Mouse (Mus musculus) heart, adult 2 months (tissue): ENCODE data around the gene Sms. TPM values are rescaled to one million over a fixed set of nuclear protein-coding genes. Genes with fewer than 3 reads are reported as not detected.

Source experiments
- DNase-seq, 2 experiments: peaks; one replicate each; pipeline ENCODE4 v3.0.0; 2021
- H3K27ac ChIP-seq: fragments of 200-600 bp; 2 replicates; pipeline ENCODE4 v1.8.1; 2022
- H3K27me3 ChIP-seq: fragments of 200-500 bp; 2 replicates; pipeline ENCODE4 v1.6.1; 2012; ENCODE audit warnings: mild to moderate bottlenecking, low read length, inconsistent platforms, mixed read lengths; ENCODE audit not compliant: control insufficient read depth, insufficient read depth
- H3K36me3 ChIP-seq: fragments of 200-500 bp; 2 replicates; pipeline ENCODE4 v1.6.1; 2012; ENCODE audit warnings: low read length, inconsistent platforms; ENCODE audit not compliant: control insufficient read depth, insufficient read depth
- H3K4me1 ChIP-seq: fragments of 200-500 bp; 2 replicates; pipeline ENCODE4 v1.6.1; 2011; ENCODE audit warnings: low read length; ENCODE audit not compliant: control insufficient read depth, insufficient read depth
- H3K4me3 ChIP-seq: fragments of 200-600 bp; 2 replicates; pipeline ENCODE4 v1.8.1; 2022
- H3K79me2 ChIP-seq: fragments of 200-500 bp; replicated peaks from 2 replicates; pipeline ENCODE4 v1.6.1; 2012; ENCODE audit warnings: mild to moderate bottlenecking, inconsistent platforms, low read length, moderate library complexity, mixed read lengths; ENCODE audit not compliant: control insufficient read depth, insufficient read depth
- H3K9ac ChIP-seq: fragments of 200-500 bp; 2 replicates; pipeline ENCODE4 v1.6.1; 2012; ENCODE audit warnings: low read depth, mild to moderate bottlenecking, control low read depth, inconsistent platforms, low read length, mixed read lengths
- CTCF ChIP-seq: fragments of 200-600 bp; IDR thresholded peaks from 2 replicates; pipeline ENCODE4 v1.8.1; 2022; ENCODE audit warnings: antibody characterized with exemption, mild to moderate bottlenecking, moderate library complexity
- EP300 ChIP-seq: fragments of 200-500 bp; IDR thresholded peaks from 2 replicates; pipeline ENCODE4 v1.6.1; 2011; ENCODE audit warnings: low read depth, low read length, control low read depth; ENCODE audit not compliant: insufficient read depth
- POLR2A ChIP-seq: fragments of 200-500 bp; IDR thresholded peaks from 2 replicates; pipeline ENCODE4 v1.6.1; 2011; ENCODE audit warnings: mild to moderate bottlenecking, low read depth, low read length, control low read depth; ENCODE audit not compliant: insufficient read depth
- WGBS: fragments of 180-500 bp; shearing (Covaris S2); methylation state at CpG from one replicate; pipeline ENCODE4 v1.1.7; 2018; 5-methylcytosine and 5-hydroxymethylcytosine counted together
- intact Hi-C: fragments of 180-260 bp; cut with DNase I; formaldehyde crosslinking; loops from one replicate; pipeline ENCODE4 v1.15.1; 2025
- polyA plus RNA-seq: library from polyadenylated mRNA; depleted of rRNA; stranded (reverse); fragments of >200 nt; gene quantifications from 2 replicates; pipeline ENCODE4 v1.2.3, GENCODE M21; 2012
- total RNA-seq, 2 experiments: library from RNA; stranded (reverse); gene quantifications; 2 replicates each; pipeline ENCODE4 v1.2.3; 2021

The Sms gene
- total and polyA plus RNA-seq, 3 experiments: 18.3 to 56.7 (median 41.4) TPM

- Histone ChIP-seq H3K27ac (no peak overlapping the region), H3K27me3 (no peaks in the 10 kb centered on the region), H3K36me3 (no peaks in the 10 kb centered on the region), H3K4me1 (no peaks in the 10 kb centered on the region), H3K9ac (no peak overlapping the region), H3K4me3 (no peak overlapping the region), H3K79me2 (no peaks in the 10 kb centered on the region)
- 77% methylated on average over 2 of the region's 2 CpGs for WGBS
- TF ChIP-seq EP300: no peak
- TF ChIP-seq CTCF: no peak
- no peak for TF ChIP-seq POLR2A
- no peak for DNase-seq
- intact Hi-C loops: no loop called here
Observed at GRCm38 (mm10) chrX:157481860-157482259, 10.2 kb downstream of the Sms start.

- intact Hi-C loops: loop anchor here (10.0 kb wide), 1 partner anchor 327 kb away; no protein-coding TSS in a partner anchor
Observed at GRCm38 (mm10) chrX:157477328-157477727, 14.8 kb downstream of the Sms start.

GRCm38 (mm10) chrX:157476153-157476810 lies 15.8 kb downstream of the Sms start:
- H3K4me1 ChIP-seq: no peaks in the 10 kb centered on the region
- no peaks in the 10 kb centered on the region for H3K79me2 ChIP-seq
- TF ChIP-seq CTCF: no peak
- no peak for TF ChIP-seq POLR2A
- TF ChIP-seq EP300: no peak
- no peak overlapping the region for H3K9ac ChIP-seq
- H3K27me3 ChIP-seq: no peaks in the 10 kb centered on the region
- intact Hi-C loops: loop anchor here (10.0 kb wide), 1 partner anchor 329 kb away; no protein-coding TSS in a partner anchor
- 78% methylated on average over 4 of the region's 4 CpGs for WGBS
- H3K36me3 ChIP-seq: no peaks in the 10 kb centered on the region
- no peak overlapping the region for H3K27ac ChIP-seq
- no peak overlapping the region for H3K4me3 ChIP-seq
- no peak for DNase-seq

More at GRCm38 (mm10) chrX:157477328-157477727, 14.8 kb downstream of the Sms start:
- Histone ChIP-seq H3K27ac (no peak overlapping the region), H3K4me3 (no peak overlapping the region), H3K27me3 (no peaks in the 10 kb centered on the region), H3K4me1 (no peaks in the 10 kb centered on the region), H3K9ac (no peak overlapping the region), H3K79me2 (no peaks in the 10 kb centered on the region), H3K36me3 (no peaks in the 10 kb centered on the region)
- DNase-seq: no peak
- no peak for TF ChIP-seq CTCF
- no peak for TF ChIP-seq POLR2A
- no peak for TF ChIP-seq EP300
- 47% methylated on average over 3 of the region's 3 CpGs for WGBS

- WGBS: 85% methylated on average over 8 of the region's 8 CpGs
- H3K4me1 ChIP-seq: no peaks in the 10 kb centered on the region
- intact Hi-C loops: loop anchor here (10.0 kb wide), 1 partner anchor 333 kb away; no protein-coding TSS in a partner anchor
- no peaks in the 10 kb centered on the region for H3K79me2 ChIP-seq
- no peaks in the 10 kb centered on the region for H3K36me3 ChIP-seq
- H3K27ac ChIP-seq: no peak overlapping the region
- no peak for DNase-seq
- no peak overlapping the region for H3K9ac ChIP-seq
- H3K4me3 ChIP-seq: no peak overlapping the region
- TF ChIP-seq EP300 (no peak), CTCF (no peak), POLR2A (no peak)
- H3K27me3 ChIP-seq: no peaks in the 10 kb centered on the region
Observed at GRCm38 (mm10) chrX:157471711-157472660, 20.1 kb downstream of the Sms start.

DNA sequence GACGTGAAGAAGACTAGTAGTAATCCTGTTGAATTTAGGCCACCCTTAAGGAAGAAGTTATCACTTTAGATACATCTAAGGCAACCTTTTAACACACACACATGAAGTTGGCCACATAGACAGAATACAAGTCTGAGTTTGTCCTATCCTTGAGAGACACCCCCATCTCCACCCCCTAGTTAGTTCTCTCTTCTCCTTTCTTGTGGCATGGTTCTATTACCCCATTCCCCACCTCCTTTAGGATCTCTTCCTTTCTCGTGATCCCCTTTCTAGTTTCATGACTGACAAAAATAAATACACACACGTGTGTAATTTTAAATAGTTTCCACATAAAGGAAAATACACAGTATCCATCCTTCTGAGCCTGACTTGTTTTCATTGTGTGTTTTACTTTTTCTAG lies 23.3 kb downstream of the Sms start:
- H3K27me3 ChIP-seq: no peaks in the 10 kb centered on the region
- no peak overlapping the region for H3K27ac ChIP-seq
- no peak overlapping the region for H3K9ac ChIP-seq
- no peaks in the 10 kb centered on the region for H3K36me3 ChIP-seq
- H3K79me2 ChIP-seq: no peaks in the 10 kb centered on the region
- 66% methylated on average over 3 of the region's 3 CpGs for WGBS
- DNase-seq: no peak
- H3K4me3 ChIP-seq: no peak overlapping the region
- intact Hi-C loops: no loop called here
- TF ChIP-seq CTCF: no peak
- no peak for TF ChIP-seq POLR2A
- no peak for TF ChIP-seq EP300
- peaks cover 1% of the 10 kb centered on the region; the same call in 1 of the 2 replicates for H3K4me1 ChIP-seq

DNA sequence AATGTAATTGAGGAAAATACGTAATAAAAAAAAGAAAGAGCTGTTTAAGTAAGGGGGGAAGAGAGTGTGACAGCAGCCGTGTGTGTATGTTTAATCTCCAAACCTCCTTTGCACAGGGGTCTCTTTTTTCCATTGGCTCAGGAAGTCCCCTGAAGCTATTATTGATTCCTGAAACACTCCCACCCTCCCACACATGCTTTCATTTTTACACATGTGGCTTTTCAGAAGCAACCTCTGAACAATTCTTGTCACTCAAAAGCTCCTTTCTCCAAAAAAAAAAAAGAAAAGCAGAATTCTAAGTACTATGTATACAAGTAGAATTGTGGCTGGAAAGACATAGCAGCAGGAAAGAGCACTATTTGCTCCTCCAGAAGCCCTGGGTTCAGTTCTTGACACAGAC lies 24.0 kb downstream of the Sms start:
- 69% methylated on average over 2 of the region's 2 CpGs for WGBS

More for the DNA sequence above, 24.0 kb downstream of the Sms start:
- Histone ChIP-seq H3K36me3 (no peaks in the 10 kb centered on the region), H3K4me1 (peaks cover 1% of the 10 kb centered on the region; the same call in 1 of the 2 replicates), H3K27me3 (no peaks in the 10 kb centered on the region), H3K27ac (no peak overlapping the region), H3K4me3 (no peak overlapping the region), H3K79me2 (no peaks in the 10 kb centered on the region), H3K9ac (no peak overlapping the region)
- intact Hi-C loops: no loop called here
- no peak for DNase-seq
- TF ChIP-seq POLR2A (no peak), EP300 (no peak)
